Mouse (Mus musculus): ENCODE measurements around the gene Olfr167. TPM values are rescaled to one million over a fixed set of nuclear protein-coding genes. Genes with fewer than 3 reads are reported as not detected.
"Not testable (repeated sequence)": the region's sequence is repeated elsewhere in the genome, so short reads cannot be mapped to it uniquely, and the experiment has no call there.

The Olfr167 gene
- polyA plus RNA-seq (2015; fragmentation: Nextera tagmentation; extraction: Ambion mirVana), result not detected in 2 replicates

- no peaks in the 10 kb centered on the region for H3K36me3 ChIP-seq
- WGBS, result 65% methylated on average over 2 of the region's 2 CpGs
- no peak within 1 kb of the TSS for H3K9ac ChIP-seq
- H3K4me3 ChIP-seq, result no peak within 1 kb of the TSS
- no peak within 1 kb of the TSS for H3K4me2 ChIP-seq
- H3K27ac ChIP-seq, result no peak within 1 kb of the TSS
- ATAC-seq (replicated peaks; ENCODE audit: insufficient number of reproducible peaks, insufficient read depth, low FRiP score, low read depth), result no peak
- H3K4me1 ChIP-seq (replicated peaks), result no peaks in the 10 kb centered on the region
- no peaks in the 10 kb centered on the region; the same call in 1 of the 2 replicates for H3K9me3 ChIP-seq (replicated peaks)
- no peaks in the 10 kb centered on the region for H3K27me3 ChIP-seq
Observed at GRCm38 (mm10) chr16:19522166-19522565, at the start of gene Olfr167. Gene Olfr167, minus strand, starts transcription at chr16:19522266.

- not testable (repeated sequence) for H3K4me3 ChIP-seq; H3K9ac ChIP-seq; H3K4me1 ChIP-seq (replicated peaks); H3K27me3 ChIP-seq; H3K4me2 ChIP-seq; H3K9me3 ChIP-seq (replicated peaks); H3K27ac ChIP-seq; H3K36me3 ChIP-seq; ATAC-seq (replicated peaks; ENCODE audit: insufficient number of reproducible peaks, insufficient read depth, low FRiP score, low read depth)
- 80% methylated on average over 2 of the region's 2 CpGs for WGBS
Observed at GRCm38 (mm10) chr16:19571709-19572108, 49.6 kb upstream of the Olfr167 start, which contains the start of gene Olfr169. Gene Olfr169, minus strand, starts transcription at chr16:19571809.

GRCm38 (mm10) chr16:19553429-19553828 lies 31.4 kb upstream of the Olfr167 start:
- H3K27me3 ChIP-seq; ATAC-seq (replicated peaks; ENCODE audit: insufficient number of reproducible peaks, insufficient read depth, low FRiP score, low read depth); H3K4me2 ChIP-seq; H3K27ac ChIP-seq; H3K9me3 ChIP-seq (replicated peaks); H3K4me1 ChIP-seq (replicated peaks); H3K9ac ChIP-seq; H3K4me3 ChIP-seq; H3K36me3 ChIP-seq: not testable (repeated sequence)
- WGBS, result 82% methylated on average over 7 of the region's 7 CpGs

- WGBS, result 98% methylated on average over 3 of the region's 3 CpGs
- not testable (repeated sequence) for H3K36me3 ChIP-seq; H3K9ac ChIP-seq; H3K9me3 ChIP-seq (replicated peaks); ATAC-seq (replicated peaks; ENCODE audit: insufficient number of reproducible peaks, insufficient read depth, low FRiP score, low read depth); H3K4me1 ChIP-seq (replicated peaks); H3K4me3 ChIP-seq; H3K27ac ChIP-seq; H3K27me3 ChIP-seq; H3K4me2 ChIP-seq
Observed at GRCm38 (mm10) chr16:19552246-19552645, 30.2 kb upstream of the Olfr167 start.

GRCm38 (mm10) chr16:19535455-19535854 lies 13.4 kb upstream of the Olfr167 start, which contains the start of gene Olfr168:
Gene Olfr168, minus strand, starts transcription at chr16:19535555.
- Histone ChIP-seq H3K36me3 (no peaks in the 10 kb centered on the region), H3K9me3 (replicated peaks) (no peaks in the 10 kb centered on the region), H3K27me3 (no peaks in the 10 kb centered on the region), H3K27ac (no peak within 1 kb of the TSS), H3K4me3 (no peak within 1 kb of the TSS), H3K4me1 (replicated peaks) (no peaks in the 10 kb centered on the region), H3K9ac (no peak within 1 kb of the TSS), H3K4me2 (no peak within 1 kb of the TSS)
- no peak for ATAC-seq (replicated peaks; ENCODE audit: insufficient number of reproducible peaks, insufficient read depth, low FRiP score, low read depth)

- no peak within 1 kb of the TSS for H3K4me3 ChIP-seq
- no peak for ATAC-seq (replicated peaks; ENCODE audit: insufficient number of reproducible peaks, insufficient read depth, low FRiP score, low read depth)
Observed at GRCm38 (mm10) chr16:19483394-19483793, 38.7 kb downstream of the Olfr167 start, which contains the start of gene Olfr166. Gene Olfr166, plus strand, starts transcription at chr16:19483694.

GRCm38 (mm10) chr16:19464365-19464764 lies 57.7 kb downstream of the Olfr167 start:
- H3K36me3 ChIP-seq, result no peaks in the 10 kb centered on the region
- no peak overlapping the region for H3K9ac ChIP-seq
- no peak overlapping the region for H3K4me3 ChIP-seq
- H3K27ac ChIP-seq, result no peak overlapping the region
- WGBS, result 83% methylated on average over 1 of the region's 1 CpGs
- no peak for ATAC-seq (replicated peaks; ENCODE audit: insufficient number of reproducible peaks, insufficient read depth, low FRiP score, low read depth)
- no peak overlapping the region for H3K4me2 ChIP-seq
- no peaks in the 10 kb centered on the region for H3K9me3 ChIP-seq (replicated peaks)
- H3K27me3 ChIP-seq, result no peaks in the 10 kb centered on the region
- H3K4me1 ChIP-seq (replicated peaks), result no peaks in the 10 kb centered on the region

More at GRCm38 (mm10) chr16:19483394-19483793, 38.7 kb downstream of the Olfr167 start, which contains the start of gene Olfr166:
- H3K9me3 ChIP-seq (replicated peaks), result no peaks in the 10 kb centered on the region
- no peaks in the 10 kb centered on the region for H3K36me3 ChIP-seq
- H3K4me2 ChIP-seq, result no peak within 1 kb of the TSS
- H3K9ac ChIP-seq, result no peak within 1 kb of the TSS
- H3K27ac ChIP-seq, result no peak within 1 kb of the TSS
- H3K4me1 ChIP-seq (replicated peaks), result no peaks in the 10 kb centered on the region
- no peaks in the 10 kb centered on the region for H3K27me3 ChIP-seq

Other genes with a start within 250 kb of the Olfr167 start
- not detected in 2 replicates for gene Olfr164, start 208.2 kb downstream of the Olfr167 start, polyA plus RNA-seq (2015; fragmentation: Nextera tagmentation; extraction: Ambion mirVana)
- gene Olfr165, start 99.1 kb downstream of the Olfr167 start, polyA plus RNA-seq (2015; fragmentation: Nextera tagmentation; extraction: Ambion mirVana), result not detected in 2 replicates
- gene Olfr166, start 38.6 kb downstream of the Olfr167 start, polyA plus RNA-seq (2015; fragmentation: Nextera tagmentation; extraction: Ambion mirVana), result not detected in 2 replicates
- not detected in 2 replicates for gene Olfr168, start 13.3 kb upstream of the Olfr167 start, polyA plus RNA-seq (2015; fragmentation: Nextera tagmentation; extraction: Ambion mirVana)
- not detected in 2 replicates for gene Olfr169, start 49.5 kb upstream of the Olfr167 start, polyA plus RNA-seq (2015; fragmentation: Nextera tagmentation; extraction: Ambion mirVana)
- gene Olfr170, start 89.6 kb upstream of the Olfr167 start, polyA plus RNA-seq (2015; fragmentation: Nextera tagmentation; extraction: Ambion mirVana), result not detected in 2 replicates
- gene Olfr171, start 107.7 kb upstream of the Olfr167 start, polyA plus RNA-seq (2015; fragmentation: Nextera tagmentation; extraction: Ambion mirVana), result not detected in 2 replicates
- gene Lamp3, start 184.1 kb upstream of the Olfr167 start, polyA plus RNA-seq (2015; fragmentation: Nextera tagmentation; extraction: Ambion mirVana), result 0.44 and 0.75 TPM in 2 replicates
- 6.9 and 8.0 TPM in 2 replicates for gene B3gnt5, start 237.9 kb upstream of the Olfr167 start, polyA plus RNA-seq (2015; fragmentation: Nextera tagmentation; extraction: Ambion mirVana)

Data from heart, embryonic 15.5 days (tissue).